Mouse (Mus musculus) CD4-positive, CD25-positive, alpha-beta regulatory T cell, adult 9 weeks (primary cell): ENCODE measurements around the gene Slx4ip. TPM values are rescaled to one million over a fixed set of nuclear protein-coding genes. Genes with fewer than 3 reads are reported as not detected.

Experiments
- polyA plus RNA-seq: library from polyadenylated mRNA; unstranded; fragments of 100-300 nt; shearing (Covaris generic); gene quantifications from one replicate; pipeline ENCODE4 v1.2.1, GENCODE M21; 2017

The Slx4ip gene
- 6.2 TPM for polyA plus RNA-seq

GRCm38 (mm10) chr2:136891068-136891950 lies at the start of gene Slx4ip, which contains the start of the genes AL731706.1 and Mkks:
TSS of gene Slx4ip (plus strand) at chr2:136891218.
TSS of gene AL731706.1 (minus strand) at chr2:136891389.
TSS of gene Mkks (minus strand) at chr2:136891389.

DNA sequence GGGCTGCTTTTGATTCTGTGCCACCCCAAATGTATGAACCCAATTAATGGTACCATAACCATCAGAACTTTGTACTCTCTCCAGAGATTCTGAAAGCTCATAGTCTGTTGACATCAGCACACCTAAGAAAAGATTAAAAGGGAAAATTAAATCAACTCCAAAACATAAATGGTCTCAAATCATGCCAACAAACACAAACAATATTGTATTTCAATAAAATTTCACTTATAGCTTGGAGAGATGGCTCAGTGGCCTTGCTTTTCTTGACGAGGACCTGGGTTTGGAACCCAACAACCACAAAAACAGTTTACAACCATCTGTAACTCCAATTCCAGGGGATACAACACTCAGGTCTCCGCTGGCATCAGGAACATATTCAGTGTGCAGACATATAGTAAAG lies 5.4 kb upstream of the Slx4ip start, which contains the start of gene AL731706.2:
AL731706.2 (minus strand) TSS at position 101 of the 400 bp plus-strand sequence.

DNA sequence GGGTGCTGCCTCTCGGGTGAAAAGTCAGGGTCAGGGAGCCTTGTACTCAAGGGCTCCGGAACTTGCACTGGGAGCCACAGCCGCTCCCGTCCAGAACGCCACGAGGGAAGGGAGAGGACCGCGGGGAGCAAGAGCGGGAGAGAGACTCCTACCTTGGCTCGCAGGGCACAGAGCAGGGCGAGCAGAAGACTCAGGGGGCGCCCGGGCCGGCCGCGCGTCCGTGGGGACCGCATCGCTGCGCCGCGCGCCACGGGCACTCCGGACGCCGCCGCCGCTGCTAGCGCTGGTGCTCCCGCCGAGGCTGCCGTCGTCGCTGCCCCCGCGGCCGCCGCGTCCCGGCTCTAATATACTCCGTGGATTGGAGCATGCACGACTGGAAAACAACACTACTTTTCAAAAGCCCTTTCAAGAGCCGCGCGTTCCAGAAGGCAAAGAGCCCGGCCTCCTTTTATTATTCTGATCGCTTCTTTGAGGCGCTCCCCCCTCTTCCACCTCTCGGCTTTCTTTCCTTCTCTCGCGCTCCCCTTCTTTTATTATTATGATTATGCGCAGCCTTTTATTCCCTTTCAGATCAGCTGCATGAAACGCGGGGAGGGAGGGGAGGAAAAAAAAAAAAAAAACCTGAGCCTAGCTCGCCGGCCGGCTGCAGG lies 225.1 kb downstream of the Slx4ip start, which contains the start of gene Jag1:
Jag1 (minus strand) TSS at position 620 of the 650 bp plus-strand sequence.

Other genes starting within 250 kb of the Slx4ip start
- not detected for gene Snap25, start 177.8 kb upstream of the Slx4ip start, polyA plus RNA-seq
- gene AL731706.2, start 5.5 kb upstream of the Slx4ip start, polyA plus RNA-seq = 10.3 TPM
- 11.0 TPM for gene AL731706.1, start 171 bp downstream of the Slx4ip start, polyA plus RNA-seq
- gene Mkks, start 171 bp downstream of the Slx4ip start, polyA plus RNA-seq = 34.8 TPM
- gene Jag1, start 225.4 kb downstream of the Slx4ip start, polyA plus RNA-seq = not detected